Mouse (Mus musculus) liver, embryonic 14.5 days (tissue): ENCODE data around the gene Ssty1. TPM values are rescaled to one million over a fixed set of nuclear protein-coding genes. Genes with fewer than 3 reads are reported as not detected.
"Not testable (repeated sequence)": the region's sequence is repeated elsewhere in the genome, so short reads cannot be mapped to it uniquely, and the experiment has no call there.

ENCODE experiments used
- ATAC-seq: fragments of 200-750 bp; cut with Nextera tagmentation; 2 replicates; pipeline ENCODE4 v1.8.0; 2017; ENCODE audit warnings: moderate number of reproducible peaks, mild to moderate bottlenecking, moderate library complexity; ENCODE audit not compliant: insufficient read depth
- DNase-seq, 3 experiments: peaks; one replicate each; pipeline ENCODE4 v3.0.0-alpha.2; 2012 to 2013; ENCODE audit warnings: low read depth in 3 of 3, low spot score in 3 of 3
- H3K27ac ChIP-seq: fragments of 300-500 bp; sonication (generic); 2 replicates; pipeline ENCODE4 v1.5.1; 2014; ENCODE audit warnings: moderate library complexity, mild to moderate bottlenecking, control low read depth, inconsistent platforms
- H3K27me3 ChIP-seq: fragments of 300-500 bp; sonication (generic); 2 replicates; pipeline ENCODE4 v1.6.1; 2014; ENCODE audit warnings: mild to moderate bottlenecking, low read length, moderate library complexity; ENCODE audit not compliant: control insufficient read depth, insufficient read depth
- H3K36me3 ChIP-seq: fragments of 300-500 bp; sonication (generic); replicated peaks from 2 replicates; pipeline ENCODE4 v1.6.1; 2014; ENCODE audit warnings: low read depth; ENCODE audit not compliant: control insufficient read depth, insufficient read depth
- H3K4me1 ChIP-seq, 2 experiments: fragments of 200-500 bp in 1 of 2; fragments of 300-500 bp in 1 of 2; sonication (generic) in 1 of 2; replicated peaks; 2 replicates each; pipeline ENCODE4 v1.6.1; 2012 to 2014; ENCODE audit warnings: antibody characterized with exemption in 1 of 2, inconsistent platforms in 1 of 2, low read length in 1 of 2; ENCODE audit not compliant: control insufficient read depth in 2 of 2, insufficient read depth in 2 of 2
- H3K4me2 ChIP-seq: fragments of 300-500 bp; sonication (generic); 2 replicates; pipeline ENCODE4 v1.6.1; 2014; ENCODE audit warnings: low read depth, mild to moderate bottlenecking, control low read depth, moderate library complexity
- H3K4me3 ChIP-seq, 2 experiments: fragments of 200-500 bp in 1 of 2; fragments of 300-500 bp in 1 of 2; sonication (generic) in 1 of 2; 2 replicates each; pipeline ENCODE4 v1.5.1; 2012 to 2014; ENCODE audit warnings: low read depth in 2 of 2, low read length in 2 of 2, mild to moderate bottlenecking in 2 of 2, control low read depth in 1 of 2, inconsistent platforms in 1 of 2, moderate library complexity in 1 of 2; ENCODE audit not compliant: insufficient read depth in 1 of 2
- H3K9ac ChIP-seq: fragments of 300-500 bp; sonication (generic); replicated peaks from 2 replicates; pipeline ENCODE4 v1.6.1; 2014; ENCODE audit warnings: mild to moderate bottlenecking, control low read depth, moderate library complexity
- H3K9me3 ChIP-seq: fragments of 300-500 bp; sonication (generic); 2 replicates; pipeline ENCODE4 v1.6.1; 2016; ENCODE audit warnings: low read length, mixed read lengths; ENCODE audit not compliant: control insufficient read depth
- WGBS: fragments of 180-500 bp; shearing (Covaris S2); extraction: QIAGEN DNeasy Blood & Tissue Kit; methylation state at CpG from one replicate; pipeline ENCODE4 v1.1.7; 2014; ENCODE audit not compliant: insufficient replicate concordance; 5-methylcytosine and 5-hydroxymethylcytosine counted together
- polyA plus RNA-seq, 2 experiments: library from polyadenylated mRNA; depleted of rRNA in 1 of 2; stranded (reverse) in 1 of 2; unstranded in 1 of 2; fragments of >200 nt; fragmentation: Nextera tagmentation in 1 of 2; extraction: Ambion mirVana in 1 of 2; gene quantifications; 2 replicates each; pipeline versions ENCODE4 v1.2.1 to v1.2.3; 2012 to 2014

Ssty1 gene
- polyA plus RNA-seq (2012; rRNA removed) (not detected in 2 replicates), polyA plus RNA-seq (2014; fragmentation: Nextera tagmentation; extraction: Ambion mirVana) (not detected in 2 replicates)

DNA sequence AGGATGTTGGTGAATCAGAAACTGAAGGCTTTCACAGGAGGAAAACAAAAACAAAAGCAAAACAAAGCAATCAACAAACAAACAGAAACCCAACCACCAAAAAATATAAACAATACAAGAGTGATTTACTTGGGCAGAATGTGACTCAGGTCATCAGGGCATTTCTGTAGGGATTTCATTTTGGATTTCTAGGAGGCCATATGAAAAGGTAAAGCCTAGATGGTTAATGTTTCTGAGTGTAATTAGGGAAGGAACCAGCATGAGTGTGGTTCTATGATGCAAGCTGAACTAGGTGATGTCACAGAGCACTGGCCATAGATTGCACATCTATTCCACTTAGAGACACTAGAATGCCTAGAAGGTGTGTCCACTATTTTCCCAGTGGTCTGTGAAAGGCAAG is at the start of gene Ssty1:
Gene Ssty1, plus strand, starts transcription at position 301 of the 400 bp plus-strand sequence.
- not testable (repeated sequence) for DNase-seq, H3K4me1 ChIP-seq, H3K27me3 ChIP-seq, ATAC-seq, H3K4me3 ChIP-seq, H3K36me3 ChIP-seq, H3K27ac ChIP-seq, H3K9me3 ChIP-seq, H3K4me2 ChIP-seq, H3K9ac ChIP-seq

DNA sequence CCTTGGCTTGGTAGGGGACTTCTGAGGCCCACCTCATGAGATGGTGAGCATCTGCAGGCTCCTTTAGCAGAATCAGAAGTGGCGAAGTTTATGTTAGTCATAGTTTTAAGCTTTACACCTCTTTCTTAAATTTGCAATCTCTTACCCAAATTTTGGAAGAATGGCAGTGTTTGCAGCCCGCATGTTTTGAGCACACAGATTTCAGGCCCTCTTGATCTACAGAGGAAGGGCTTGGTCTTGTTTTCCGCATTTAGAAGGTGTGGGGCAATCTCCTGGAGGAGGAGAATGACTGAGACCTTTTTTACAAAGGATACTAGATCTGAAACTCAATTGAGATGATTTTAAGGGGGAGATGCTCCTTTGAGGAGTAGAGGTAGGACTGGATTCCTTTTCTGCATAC is 27.2 kb upstream of the Ssty1 start, which contains the start of gene Gm21764:
Gene Gm21764, minus strand, starts transcription at position 101 of the 400 bp plus-strand sequence.
- WGBS: no CpG with 5 or more reads among the region's 3 CpGs
- not testable (repeated sequence) for H3K36me3 ChIP-seq, H3K27ac ChIP-seq, H3K27me3 ChIP-seq, DNase-seq, H3K9ac ChIP-seq, H3K4me1 ChIP-seq, H3K4me3 ChIP-seq, ATAC-seq, H3K4me2 ChIP-seq, H3K9me3 ChIP-seq

Other genes starting within 250 kb of the Ssty1 start
- not detected in 2 replicates for gene Gm21904, start 242.8 kb upstream of the Ssty1 start, polyA plus RNA-seq (2012; rRNA removed)
- not detected in 2 replicates for gene Gm21904, start 242.8 kb upstream of the Ssty1 start, polyA plus RNA-seq (2014; fragmentation: Nextera tagmentation; extraction: Ambion mirVana)
- gene Gm20772, start 214.4 kb upstream of the Ssty1 start, polyA plus RNA-seq (2012; rRNA removed): not detected in 2 replicates
- gene Gm20772, start 214.4 kb upstream of the Ssty1 start, polyA plus RNA-seq (2014; fragmentation: Nextera tagmentation; extraction: Ambion mirVana): not detected in 2 replicates
- gene Gm20831, start 214.4 kb upstream of the Ssty1 start, polyA plus RNA-seq (2012; rRNA removed): not detected in 2 replicates
- gene Gm20831, start 214.4 kb upstream of the Ssty1 start, polyA plus RNA-seq (2014; fragmentation: Nextera tagmentation; extraction: Ambion mirVana): not detected in 2 replicates
- gene Srsy, start 151.8 kb upstream of the Ssty1 start, polyA plus RNA-seq (2012; rRNA removed): not detected in 2 replicates
- gene Srsy, start 151.8 kb upstream of the Ssty1 start, polyA plus RNA-seq (2014; fragmentation: Nextera tagmentation; extraction: Ambion mirVana): not detected in 2 replicates
- gene Gm21764, start 27.3 kb upstream of the Ssty1 start, polyA plus RNA-seq (2012; rRNA removed): not detected in 2 replicates
- gene Gm21764, start 27.3 kb upstream of the Ssty1 start, polyA plus RNA-seq (2014; fragmentation: Nextera tagmentation; extraction: Ambion mirVana): not detected in 2 replicates